Mouse (Mus musculus) limb, embryonic 12.5 days (tissue): ENCODE data around the gene Ermp1. TPM values are rescaled to one million over a fixed set of nuclear protein-coding genes. Genes with fewer than 3 reads are reported as not detected.
A peak's percentile ranks its signal among the peaks of the same experiment; 100 is the strongest.

Source experiments
- ATAC-seq: fragments of 200-750 bp; cut with Nextera tagmentation; 2 replicates; pipeline ENCODE4 v1.8.0; 2017; ENCODE audit warnings: low read depth, moderate TSS enrichment; ENCODE audit not compliant: insufficient number of reproducible peaks, insufficient read depth, low FRiP score, low TSS enrichment
- H3K27ac ChIP-seq: fragments of 300-500 bp; sonication (generic); 2 replicates; pipeline ENCODE4 v1.5.1; 2016; ENCODE audit warnings: mild to moderate bottlenecking, moderate library complexity
- H3K27me3 ChIP-seq: fragments of 300-500 bp; sonication (generic); 2 replicates; pipeline ENCODE4 v1.6.1; 2016; ENCODE audit warnings: mild to moderate bottlenecking, moderate library complexity
- H3K36me3 ChIP-seq: fragments of 300-500 bp; sonication (generic); 2 replicates; pipeline ENCODE4 v1.6.1; 2016; ENCODE audit warnings: mild to moderate bottlenecking, moderate library complexity
- H3K4me1 ChIP-seq: fragments of 300-500 bp; sonication (generic); replicated peaks from 2 replicates; pipeline ENCODE4 v1.6.1; 2016
- H3K4me2 ChIP-seq: fragments of 300-500 bp; sonication (generic); 2 replicates; pipeline ENCODE4 v1.6.1; 2016; ENCODE audit warnings: mild to moderate bottlenecking, moderate library complexity
- H3K4me3 ChIP-seq: fragments of 300-500 bp; sonication (generic); replicated peaks from 2 replicates; pipeline ENCODE4 v1.5.1; 2016; ENCODE audit warnings: mild to moderate bottlenecking
- H3K9ac ChIP-seq: fragments of 300-500 bp; sonication (generic); replicated peaks from 2 replicates; pipeline ENCODE4 v1.6.1; 2016; ENCODE audit warnings: mild to moderate bottlenecking, moderate library complexity
- H3K9me3 ChIP-seq: fragments of 300-500 bp; sonication (generic); 2 replicates; pipeline ENCODE4 v1.6.1; 2016; ENCODE audit warnings: mild to moderate bottlenecking, moderate library complexity
- WGBS: fragments of 180-500 bp; shearing (Covaris S2); methylation state at CpG from one replicate; pipeline ENCODE4 v1.1.7; 2016; 5-methylcytosine and 5-hydroxymethylcytosine counted together
- polyA plus RNA-seq: library from polyadenylated mRNA; unstranded; fragments of >200 nt; fragmentation: Nextera tagmentation; extraction: Ambion mirVana; gene quantifications from 2 replicates; pipeline ENCODE4 v1.2.1, GENCODE M21; 2016

The Ermp1 gene
- polyA plus RNA-seq, 1 experiment from 2014 or later, result 18.3 TPM

GRCm38 (mm10) chr19:29660835-29661764 is 12.9 kb upstream of the Ermp1 start:
- Histone ChIP-seq H3K9ac (no peak overlapping the region), H3K4me2 (no peak overlapping the region), H3K36me3 (no peaks in the 10 kb centered on the region), H3K4me3 (no peak overlapping the region), H3K4me1 (peaks cover 8% of the 10 kb centered on the region; the same call in 1 of the 2 replicates), H3K9me3 (no peaks in the 10 kb centered on the region), H3K27me3 (no peaks in the 10 kb centered on the region), H3K27ac (no peak overlapping the region)
- 82% methylated on average over 10 of the region's 10 CpGs for WGBS
- ATAC-seq, result no peak

GRCm38 (mm10) chr19:29659705-29660104 is 11.5 kb upstream of the Ermp1 start:
- no peak overlapping the region for H3K9ac ChIP-seq
- ATAC-seq, result no peak
- no peaks in the 10 kb centered on the region for H3K9me3 ChIP-seq
- no peak overlapping the region for H3K4me2 ChIP-seq
- no peak overlapping the region for H3K4me3 ChIP-seq
- no peak overlapping the region for H3K27ac ChIP-seq
- peaks cover 16% of the 10 kb centered on the region; the same call in 1 of the 2 replicates for H3K4me1 ChIP-seq
- no peaks in the 10 kb centered on the region for H3K36me3 ChIP-seq
- no peaks in the 10 kb centered on the region for H3K27me3 ChIP-seq
- WGBS, result 63% methylated on average over 6 of the region's 6 CpGs

- Histone ChIP-seq H3K4me1 (peaks cover 16% of the 10 kb centered on the region; the same call in 1 of the 2 replicates), H3K36me3 (no peaks in the 10 kb centered on the region), H3K9me3 (no peaks in the 10 kb centered on the region), H3K9ac (no peak overlapping the region), H3K4me3 (no peak overlapping the region), H3K27ac (no peak overlapping the region), H3K27me3 (no peaks in the 10 kb centered on the region), H3K4me2 (no peak overlapping the region)
- 89% methylated on average over 4 of the region's 4 CpGs for WGBS
- no peak for ATAC-seq
Measured at GRCm38 (mm10) chr19:29658836-29659235, 10.6 kb upstream of the Ermp1 start.

DNA sequence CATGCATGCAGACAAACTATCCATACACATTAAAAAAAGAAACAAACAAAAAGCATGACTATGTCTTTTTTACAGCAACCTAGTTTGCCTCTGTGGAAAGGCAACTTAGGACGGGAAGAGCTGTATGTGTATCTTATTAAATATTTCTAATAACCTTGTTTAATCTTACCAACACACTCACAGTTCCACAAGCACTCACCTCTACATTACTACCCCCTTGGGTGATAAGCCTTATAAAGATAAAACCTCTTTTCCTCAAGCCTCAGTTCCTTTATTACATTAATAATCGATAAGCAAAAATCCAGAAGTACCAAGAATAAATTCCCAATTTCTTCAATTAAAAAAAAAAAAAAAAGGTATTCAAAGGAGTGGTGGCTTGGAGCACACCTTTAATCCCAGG is 9.3 kb upstream of the Ermp1 start:
- H3K4me3 ChIP-seq, result no peak overlapping the region
- H3K4me2 ChIP-seq, result no peak overlapping the region
- H3K4me1 ChIP-seq, result peaks cover 16% of the 10 kb centered on the region; the same call in 1 of the 2 replicates
- no peaks in the 10 kb centered on the region for H3K36me3 ChIP-seq
- H3K9ac ChIP-seq, result no peak overlapping the region
- H3K9me3 ChIP-seq, result no peaks in the 10 kb centered on the region
- no peaks in the 10 kb centered on the region for H3K27me3 ChIP-seq
- WGBS, result 92% methylated on average over 2 of the region's 2 CpGs
- no peak overlapping the region for H3K27ac ChIP-seq
- ATAC-seq, result no peak

DNA sequence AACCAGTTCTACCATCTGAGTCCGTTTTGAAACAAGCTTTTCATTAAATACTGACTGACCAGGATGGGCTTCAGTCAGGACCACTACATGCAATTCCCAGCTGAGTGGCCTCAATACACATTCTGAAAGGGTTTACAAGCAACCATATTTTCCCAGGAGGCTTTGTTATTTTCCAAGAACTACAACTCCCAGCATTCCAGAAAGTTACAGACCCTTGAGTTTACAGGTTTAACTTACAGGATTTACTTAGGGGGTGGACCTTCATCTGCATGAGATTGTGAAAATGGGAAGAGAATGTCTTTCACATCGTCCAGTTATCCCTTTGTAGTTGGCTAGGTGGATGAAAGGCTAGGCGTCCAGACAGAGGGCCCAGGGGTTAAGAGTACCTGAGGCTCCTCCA is 8.8 kb upstream of the Ermp1 start:
- Histone ChIP-seq H3K4me1 (peaks cover 16% of the 10 kb centered on the region; the same call in 1 of the 2 replicates), H3K36me3 (no peaks in the 10 kb centered on the region), H3K4me3 (no peak overlapping the region), H3K27me3 (no peaks in the 10 kb centered on the region), H3K9me3 (no peaks in the 10 kb centered on the region), H3K9ac (no peak overlapping the region), H3K27ac (no peak overlapping the region), H3K4me2 (no peak overlapping the region)
- WGBS, result 53% methylated on average over 3 of the region's 3 CpGs
- ATAC-seq, result no peak

DNA sequence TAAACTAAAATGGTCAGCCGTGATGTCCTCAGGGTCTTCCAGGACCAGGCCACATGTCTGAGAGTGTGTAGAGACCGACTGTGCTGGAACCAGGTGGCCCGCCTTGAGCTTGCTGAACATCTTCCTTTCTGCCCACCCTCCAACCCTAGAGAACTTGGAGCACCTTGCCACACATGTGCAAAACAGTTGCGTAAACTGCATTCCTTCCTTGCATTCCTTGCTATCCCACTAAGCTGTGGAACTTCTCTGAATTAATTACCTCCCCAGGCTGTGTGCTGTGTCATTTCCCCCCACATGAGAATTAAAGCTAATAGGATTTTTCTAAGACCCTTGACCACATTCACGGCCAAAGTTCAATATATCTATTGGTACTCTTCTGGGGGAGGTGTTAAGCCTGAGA is 8.4 kb upstream of the Ermp1 start:
- H3K27me3 ChIP-seq, result no peaks in the 10 kb centered on the region
- no peak overlapping the region for H3K27ac ChIP-seq
- peaks cover 16% of the 10 kb centered on the region; the same call in 1 of the 2 replicates for H3K4me1 ChIP-seq
- ATAC-seq, result no peak
- WGBS, result 65% methylated on average over 5 of the region's 5 CpGs
- H3K36me3 ChIP-seq, result no peaks in the 10 kb centered on the region
- no peak overlapping the region for H3K9ac ChIP-seq
- no peak overlapping the region for H3K4me2 ChIP-seq
- H3K9me3 ChIP-seq, result no peaks in the 10 kb centered on the region
- no peak overlapping the region for H3K4me3 ChIP-seq

DNA sequence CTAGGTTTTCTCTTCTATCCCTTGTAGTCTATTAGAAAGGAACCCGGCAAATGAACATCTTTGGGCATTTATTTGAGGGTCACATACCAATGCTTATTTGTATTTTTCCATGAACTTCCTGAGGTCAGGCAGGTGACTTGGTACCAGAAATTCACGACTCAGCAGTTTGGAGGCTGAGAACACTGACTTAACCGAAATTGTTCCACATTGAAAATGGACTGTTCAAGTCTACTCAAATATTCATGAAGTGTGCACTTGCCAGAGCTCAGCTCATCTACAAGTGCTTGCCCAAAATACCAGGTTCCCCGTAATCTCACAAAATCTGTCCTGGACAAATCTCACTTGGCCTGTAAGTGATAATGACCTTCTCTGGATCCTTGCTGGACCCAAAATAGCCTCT is 7.8 kb upstream of the Ermp1 start:
- H3K36me3 ChIP-seq, result no peaks in the 10 kb centered on the region
- H3K27ac ChIP-seq, result no peak overlapping the region
- WGBS, result 77% methylated on average over 4 of the region's 4 CpGs
- peaks cover 16% of the 10 kb centered on the region; the same call in 1 of the 2 replicates for H3K4me1 ChIP-seq
- no peak overlapping the region for H3K4me2 ChIP-seq
- H3K9me3 ChIP-seq, result no peaks in the 10 kb centered on the region
- H3K4me3 ChIP-seq, result no peak overlapping the region
- ATAC-seq, result no peak
- no peak overlapping the region for H3K9ac ChIP-seq
- H3K27me3 ChIP-seq, result no peaks in the 10 kb centered on the region

DNA sequence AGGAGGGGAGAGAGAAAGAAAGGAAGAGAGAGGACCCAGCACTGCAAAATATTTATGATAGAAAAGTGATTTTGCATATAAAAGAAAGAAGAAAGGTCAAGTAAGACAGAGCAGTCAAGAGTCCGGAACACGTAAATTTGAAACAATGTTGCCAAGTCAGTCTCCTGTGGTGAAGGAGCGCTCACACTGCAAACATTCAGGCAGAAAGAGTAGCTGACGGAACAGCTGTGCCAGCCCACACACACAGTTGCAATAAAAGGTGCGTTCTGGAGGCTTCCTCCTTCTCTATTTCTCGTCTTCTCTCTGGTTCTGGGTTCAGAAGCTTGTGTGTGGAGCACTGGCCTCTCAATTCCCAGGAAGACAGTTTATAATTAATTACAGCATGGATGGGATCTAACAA is 6.9 kb upstream of the Ermp1 start:
- ATAC-seq, result no peak
- Histone ChIP-seq H3K9ac (no peak overlapping the region), H3K4me3 (no peak overlapping the region), H3K27ac (no peak overlapping the region), H3K27me3 (no peaks in the 10 kb centered on the region), H3K4me2 (no peak overlapping the region), H3K36me3 (no peaks in the 10 kb centered on the region), H3K9me3 (no peaks in the 10 kb centered on the region), H3K4me1 (peaks cover 16% of the 10 kb centered on the region; the same call in 1 of the 2 replicates)
- WGBS, result 29% methylated on average over 6 of the region's 6 CpGs

DNA sequence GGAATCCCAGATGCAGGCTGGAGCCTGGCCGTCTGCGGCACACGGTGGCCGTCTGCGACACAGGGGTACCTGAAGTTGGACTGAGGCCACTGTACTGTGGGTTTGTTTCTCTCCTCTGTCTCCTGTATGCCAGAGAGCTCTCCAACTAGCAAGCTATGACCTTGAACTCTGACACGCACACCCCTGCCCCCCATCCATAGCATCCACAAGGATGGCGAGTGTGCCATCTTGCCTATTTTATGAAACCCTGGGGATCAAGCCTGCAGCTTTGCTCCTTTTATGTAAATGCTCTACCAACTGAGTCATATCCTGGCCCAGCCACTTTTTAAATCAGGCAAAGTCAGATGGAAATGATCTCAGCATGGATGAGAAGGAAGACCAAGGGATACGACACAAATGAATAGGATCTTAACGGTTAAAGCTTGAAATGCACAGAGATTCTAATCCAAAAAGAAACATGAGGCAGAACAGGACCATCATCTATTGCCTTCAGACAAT is 5.6 kb upstream of the Ermp1 start:
- ATAC-seq, result no peak
- Histone ChIP-seq H3K27me3 (no peaks in the 10 kb centered on the region), H3K36me3 (no peaks in the 10 kb centered on the region), H3K9ac (no peak overlapping the region), H3K4me2 (no peak overlapping the region), H3K9me3 (no peaks in the 10 kb centered on the region), H3K4me3 (no peak overlapping the region), H3K27ac (no peak overlapping the region), H3K4me1 (peaks cover 16% of the 10 kb centered on the region; the same call in 1 of the 2 replicates)
- 72% methylated on average over 9 of the region's 9 CpGs for WGBS

DNA sequence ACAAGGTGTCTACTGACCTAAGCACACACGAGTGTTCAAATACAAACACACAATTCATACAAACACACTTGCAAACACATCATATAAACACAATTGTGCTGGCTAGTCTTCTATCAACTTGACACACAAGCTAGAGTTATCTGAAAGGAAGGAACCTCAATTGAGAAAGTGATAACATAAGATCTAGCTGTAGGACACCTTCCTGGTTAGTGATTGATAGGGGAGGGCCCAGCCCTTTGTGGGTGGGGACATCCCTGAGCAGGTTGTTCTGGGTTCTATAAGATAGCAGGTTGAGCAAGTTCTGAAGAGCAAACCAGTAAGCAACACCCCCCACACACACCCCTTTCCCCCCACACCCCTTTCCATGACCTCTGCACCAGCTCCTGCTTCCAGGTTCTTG is 1.5 kb upstream of the Ermp1 start:
- WGBS, result 81% methylated on average over 1 of the region's 1 CpGs
- ATAC-seq, result no peak

GRCm38 (mm10) chr19:29648550-29648914 is 317 bp upstream of the Ermp1 start:
- H3K4me2 ChIP-seq, result peak overlapping the region; percentile 65
- H3K27ac ChIP-seq, result no peak overlapping the region

More for the DNA sequence above, 1.5 kb upstream of the Ermp1 start:
- peaks cover 5% of the 10 kb centered on the region; the same call in 1 of the 2 replicates for H3K36me3 ChIP-seq
- no peaks in the 10 kb centered on the region for H3K9me3 ChIP-seq
- H3K4me3 ChIP-seq, result no peak overlapping the region
- H3K9ac ChIP-seq, result no peak overlapping the region
- no peaks in the 10 kb centered on the region for H3K27me3 ChIP-seq
- H3K27ac ChIP-seq, result no peak overlapping the region
- H3K4me1 ChIP-seq, result no peaks in the 10 kb centered on the region; the same call in 1 of the 2 replicates
- no peak overlapping the region for H3K4me2 ChIP-seq

More at GRCm38 (mm10) chr19:29648550-29648914, 317 bp upstream of the Ermp1 start:
- 30% methylated on average over 4 of the region's 4 CpGs for WGBS
- no peaks in the 10 kb centered on the region for H3K9me3 ChIP-seq
- no peaks in the 10 kb centered on the region; the same call in 1 of the 2 replicates for H3K4me1 ChIP-seq
- peak overlapping the region; percentile 84; the same call in 1 of the 2 replicates for H3K9ac ChIP-seq
- H3K27me3 ChIP-seq, result no peaks in the 10 kb centered on the region
- ATAC-seq, result no peak; the same call in 1 of the 2 replicates
- H3K36me3 ChIP-seq, result peaks cover 6% of the 10 kb centered on the region; the same call in 1 of the 2 replicates
- peak overlapping the region; percentile 77 for H3K4me3 ChIP-seq
